Mouse (Mus musculus): Measurements from ENCODE around the gene Capn11. TPM values are rescaled to one million over a fixed set of nuclear protein-coding genes. Genes with fewer than 3 reads are reported as not detected.

The Capn11 gene
- polyA plus RNA-seq, 1 experiment from 2014 or later: 0.72 TPM

- ATAC-seq (ENCODE audit: low read depth): no peak
- H3K27me3 ChIP-seq (ENCODE audit: control insufficient read depth, insufficient read depth, low read depth, low read length): 0 out of 2 replicates have a peak, but pooled peaks cover 2% of the 10 kb centered on the region
- no peaks in the 10 kb centered on the region for H3K36me3 ChIP-seq (ENCODE audit: control insufficient read depth, insufficient read depth, low read length)
- peaks cover 37% of the 10 kb centered on the region for H3K4me1 ChIP-seq (replicated peaks; ENCODE audit: control insufficient read depth, insufficient read depth, low read length)
- peak overlapping the region; percentile 61; the same call in 1 of the 2 replicates for H3K9ac ChIP-seq (ENCODE audit: low read length)
- H3K27ac ChIP-seq (ENCODE audit: low read length): no peak overlapping the region
- peak overlapping the region; percentile 44 for H3K4me3 ChIP-seq (ENCODE audit: low read length)
- WGBS: 29% methylated on average over 3 of the region's 3 CpGs
- H3K4me2 ChIP-seq (ENCODE audit: low read depth, low read length): peak overlapping the region; percentile 71
- no peaks in the 10 kb centered on the region for H3K9me3 ChIP-seq (ENCODE audit: control insufficient read depth, low read length)
Measured at GRCm38 (mm10) chr17:45598891-45599290, 60.2 kb downstream of the Capn11 start.

GRCm38 (mm10) chr17:45598376-45598775 is 60.7 kb downstream of the Capn11 start:
- Histone ChIP-seq H3K9me3 (ENCODE audit: control insufficient read depth, low read length) (no peaks in the 10 kb centered on the region), H3K27ac (ENCODE audit: low read length) (no peak overlapping the region), H3K27me3 (ENCODE audit: control insufficient read depth, insufficient read depth, low read depth, low read length) (0 out of 2 replicates have a peak, but pooled peaks cover 2% of the 10 kb centered on the region), H3K4me3 (ENCODE audit: low read length) (no peak overlapping the region), H3K4me2 (ENCODE audit: low read depth, low read length) (no peak overlapping the region), H3K9ac (ENCODE audit: low read length) (no peak overlapping the region), H3K4me1 (replicated peaks; ENCODE audit: control insufficient read depth, insufficient read depth, low read length) (peaks cover 39% of the 10 kb centered on the region), H3K36me3 (ENCODE audit: control insufficient read depth, insufficient read depth, low read length) (no peaks in the 10 kb centered on the region)
- WGBS: 89% methylated on average over 2 of the region's 2 CpGs
- ATAC-seq (ENCODE audit: low read depth): no peak

GRCm38 (mm10) chr17:45597787-45598186 is 61.3 kb downstream of the Capn11 start:
- 27% methylated on average over 3 of the region's 3 CpGs for WGBS
- peaks cover 45% of the 10 kb centered on the region for H3K4me1 ChIP-seq (replicated peaks; ENCODE audit: control insufficient read depth, insufficient read depth, low read length)

GRCm38 (mm10) chr17:45596631-45597396 is 62.3 kb downstream of the Capn11 start:
- 36% methylated on average over 11 of the region's 11 CpGs for WGBS
- no peak overlapping the region for H3K9ac ChIP-seq (ENCODE audit: low read length)
- no peaks in the 10 kb centered on the region for H3K9me3 ChIP-seq (ENCODE audit: control insufficient read depth, low read length)
- peaks cover 53% of the 10 kb centered on the region for H3K4me1 ChIP-seq (replicated peaks; ENCODE audit: control insufficient read depth, insufficient read depth, low read length)
- no peaks in the 10 kb centered on the region for H3K36me3 ChIP-seq (ENCODE audit: control insufficient read depth, insufficient read depth, low read length)
- no peaks in the 10 kb centered on the region for H3K27me3 ChIP-seq (ENCODE audit: control insufficient read depth, insufficient read depth, low read depth, low read length)
- peak; percentile 44 for ATAC-seq (ENCODE audit: low read depth)
- H3K27ac ChIP-seq (ENCODE audit: low read length): peak overlapping the region; percentile 15; the same call in 1 of the 2 replicates
- H3K4me3 ChIP-seq (ENCODE audit: low read length): no peak overlapping the region
- no peak overlapping the region for H3K4me2 ChIP-seq (ENCODE audit: low read depth, low read length)

More at GRCm38 (mm10) chr17:45597787-45598186, 61.3 kb downstream of the Capn11 start:
- Histone ChIP-seq H3K4me3 (ENCODE audit: low read length) (no peak overlapping the region), H3K4me2 (ENCODE audit: low read depth, low read length) (no peak overlapping the region), H3K36me3 (ENCODE audit: control insufficient read depth, insufficient read depth, low read length) (no peaks in the 10 kb centered on the region), H3K9me3 (ENCODE audit: control insufficient read depth, low read length) (no peaks in the 10 kb centered on the region), H3K9ac (ENCODE audit: low read length) (no peak overlapping the region), H3K27me3 (ENCODE audit: control insufficient read depth, insufficient read depth, low read depth, low read length) (0 out of 2 replicates have a peak, but pooled peaks cover 2% of the 10 kb centered on the region), H3K27ac (ENCODE audit: low read length) (no peak overlapping the region)
- peak; percentile 27; the same call in 1 of the 2 replicates for ATAC-seq (ENCODE audit: low read depth)

GRCm38 (mm10) chr17:45595736-45596390 is 63.3 kb downstream of the Capn11 start:
- Histone ChIP-seq H3K9me3 (ENCODE audit: control insufficient read depth, low read length) (no peaks in the 10 kb centered on the region), H3K4me3 (ENCODE audit: low read length) (peak overlapping the region; percentile 73), H3K4me2 (ENCODE audit: low read depth, low read length) (peak overlapping the region; percentile 99), H3K4me1 (replicated peaks; ENCODE audit: control insufficient read depth, insufficient read depth, low read length) (peaks cover 55% of the 10 kb centered on the region), H3K9ac (ENCODE audit: low read length) (peak overlapping the region; percentile 85), H3K27me3 (ENCODE audit: control insufficient read depth, insufficient read depth, low read depth, low read length) (no peaks in the 10 kb centered on the region), H3K36me3 (ENCODE audit: control insufficient read depth, insufficient read depth, low read length) (no peaks in the 10 kb centered on the region), H3K27ac (ENCODE audit: low read length) (peak overlapping the region; percentile 15; the same call in 1 of the 2 replicates)
- 11% methylated on average over 23 of the region's 23 CpGs for WGBS
- peak; percentile 16 for ATAC-seq (ENCODE audit: low read depth)

- under 1% methylated on average over 57 of the region's 58 CpGs for WGBS
- no peaks in the 10 kb centered on the region for H3K36me3 ChIP-seq (ENCODE audit: control insufficient read depth, insufficient read depth, low read length)
- peak; percentile 80 for ATAC-seq (ENCODE audit: low read depth)
- H3K27me3 ChIP-seq (ENCODE audit: control insufficient read depth, insufficient read depth, low read depth, low read length): no peaks in the 10 kb centered on the region
- peaks cover 56% of the 10 kb centered on the region for H3K4me1 ChIP-seq (replicated peaks; ENCODE audit: control insufficient read depth, insufficient read depth, low read length)
- peak overlapping the region; percentile 73 for H3K4me3 ChIP-seq (ENCODE audit: low read length)
- peak overlapping the region; percentile 99 for H3K4me2 ChIP-seq (ENCODE audit: low read depth, low read length)
- H3K9ac ChIP-seq (ENCODE audit: low read length): peak overlapping the region; percentile 85
- H3K9me3 ChIP-seq (ENCODE audit: control insufficient read depth, low read length): no peaks in the 10 kb centered on the region
- H3K27ac ChIP-seq (ENCODE audit: low read length): no peak overlapping the region; the same call in 1 of the 2 replicates
Measured at GRCm38 (mm10) chr17:45594881-45595735, 64.0 kb downstream of the Capn11 start.

GRCm38 (mm10) chr17:45594195-45594594 is 64.9 kb downstream of the Capn11 start:
- no peaks in the 10 kb centered on the region for H3K36me3 ChIP-seq (ENCODE audit: control insufficient read depth, insufficient read depth, low read length)
- H3K4me1 ChIP-seq (replicated peaks; ENCODE audit: control insufficient read depth, insufficient read depth, low read length): peaks cover 50% of the 10 kb centered on the region
- WGBS: 43% methylated on average over 8 of the region's 8 CpGs
- H3K27me3 ChIP-seq (ENCODE audit: control insufficient read depth, insufficient read depth, low read depth, low read length): no peaks in the 10 kb centered on the region
- peak overlapping the region; percentile 99 for H3K4me2 ChIP-seq (ENCODE audit: low read depth, low read length)
- no peaks in the 10 kb centered on the region for H3K9me3 ChIP-seq (ENCODE audit: control insufficient read depth, low read length)
- no peak for ATAC-seq (ENCODE audit: low read depth)
- H3K4me3 ChIP-seq (ENCODE audit: low read length): peak overlapping the region; percentile 73
- no peak overlapping the region for H3K27ac ChIP-seq (ENCODE audit: low read length)
- H3K9ac ChIP-seq (ENCODE audit: low read length): peak overlapping the region; percentile 85

- H3K27ac ChIP-seq (ENCODE audit: low read length): no peak overlapping the region
- no peak for ATAC-seq (ENCODE audit: low read depth)
- peaks cover 46% of the 10 kb centered on the region for H3K4me1 ChIP-seq (replicated peaks; ENCODE audit: control insufficient read depth, insufficient read depth, low read length)
- H3K4me3 ChIP-seq (ENCODE audit: low read length): no peak overlapping the region
- WGBS: 31% methylated on average over 8 of the region's 8 CpGs
- H3K9me3 ChIP-seq (ENCODE audit: control insufficient read depth, low read length): no peaks in the 10 kb centered on the region
- no peaks in the 10 kb centered on the region for H3K36me3 ChIP-seq (ENCODE audit: control insufficient read depth, insufficient read depth, low read length)
- H3K4me2 ChIP-seq (ENCODE audit: low read depth, low read length): peak overlapping the region; percentile 31
- peak overlapping the region; percentile 17; the same call in 1 of the 2 replicates for H3K9ac ChIP-seq (ENCODE audit: low read length)
- H3K27me3 ChIP-seq (ENCODE audit: control insufficient read depth, insufficient read depth, low read depth, low read length): no peaks in the 10 kb centered on the region
Measured at GRCm38 (mm10) chr17:45593479-45593878, 65.6 kb downstream of the Capn11 start.
